Mouse (Mus musculus): ENCODE results near the gene 1600012H06Rik. TPM values are rescaled to one million over a fixed set of nuclear protein-coding genes. Genes with fewer than 3 reads are reported as not detected.

1600012H06Rik gene
- total and polyA plus RNA-seq, 3 experiments: 23.8 to 33.1 (median 27.6) TPM

Other genes with a start within 250 kb of the 1600012H06Rik start
- gene Thbs2, start 248.9 kb upstream of the 1600012H06Rik start, total RNA-seq (2021): 1 to 10 TPM; 2.5 to 3.9 TPM
- 1.6 and 2.0 TPM in 2 replicates for gene Thbs2, start 248.9 kb upstream of the 1600012H06Rik start, polyA plus RNA-seq (2012; rRNA removed)
- 1 to 10 TPM; 3.3 to 6.3 TPM for gene Wdr27, start within 50 bp of the 1600012H06Rik start, total RNA-seq (2021)
- 10.9 and 21.1 TPM in 2 replicates for gene Wdr27, start within 50 bp of the 1600012H06Rik start, polyA plus RNA-seq (2012; rRNA removed)
- gene Phf10, start 18.1 kb downstream of the 1600012H06Rik start, total RNA-seq (2021): 10 to 100 TPM; 45.2 to 59.4 TPM
- gene Phf10, start 18.1 kb downstream of the 1600012H06Rik start, polyA plus RNA-seq (2012; rRNA removed): 4.8 and 6.8 TPM in 2 replicates
- 1 to 10 TPM; 4.4 to 6.6 TPM for gene 9030025P20Rik, start 35.3 kb downstream of the 1600012H06Rik start, total RNA-seq (2021)
- gene 9030025P20Rik, start 35.3 kb downstream of the 1600012H06Rik start, polyA plus RNA-seq (2012; rRNA removed): 4.0 and 6.3 TPM in 2 replicates
- not detected for gene Gm3417, start 35.6 kb downstream of the 1600012H06Rik start, total RNA-seq (2021)
- 2.5 TPM in 1 of 2 replicates, not detected in the other for gene Gm3417, start 35.6 kb downstream of the 1600012H06Rik start, polyA plus RNA-seq (2012; rRNA removed)
- 1 to 10 TPM; 3.3 to 5.4 TPM for gene Gm3435, start 67.0 kb downstream of the 1600012H06Rik start, total RNA-seq (2021)
- gene Gm3435, start 67.0 kb downstream of the 1600012H06Rik start, polyA plus RNA-seq (2012; rRNA removed): 0.21 TPM in 1 of 2 replicates, not detected in the other
- gene Ermard, start 98.0 kb downstream of the 1600012H06Rik start, total RNA-seq (2021): 10 to 100 TPM; 39.3 to 47.8 TPM
- gene Ermard, start 98.0 kb downstream of the 1600012H06Rik start, polyA plus RNA-seq (2012; rRNA removed): 23.2 and 23.9 TPM in 2 replicates
- 1 to 10 TPM; 2.0 to 2.1 TPM for gene Tcte3, start 98.3 kb downstream of the 1600012H06Rik start, total RNA-seq (2021)
- gene Tcte3, start 98.3 kb downstream of the 1600012H06Rik start, polyA plus RNA-seq (2012; rRNA removed): not detected in 2 replicates
- 1 to 10 TPM; 4.6 to 4.7 TPM for gene Gm3448, start 98.4 kb downstream of the 1600012H06Rik start, total RNA-seq (2021)
- 0.51 and 1.9 TPM in 2 replicates for gene Gm3448, start 98.4 kb downstream of the 1600012H06Rik start, polyA plus RNA-seq (2012; rRNA removed)

All from adrenal gland, adult 2 months (tissue).